Mouse (Mus musculus): ENCODE results near the gene Adcyap1.

The Adcyap1 gene

DNA sequence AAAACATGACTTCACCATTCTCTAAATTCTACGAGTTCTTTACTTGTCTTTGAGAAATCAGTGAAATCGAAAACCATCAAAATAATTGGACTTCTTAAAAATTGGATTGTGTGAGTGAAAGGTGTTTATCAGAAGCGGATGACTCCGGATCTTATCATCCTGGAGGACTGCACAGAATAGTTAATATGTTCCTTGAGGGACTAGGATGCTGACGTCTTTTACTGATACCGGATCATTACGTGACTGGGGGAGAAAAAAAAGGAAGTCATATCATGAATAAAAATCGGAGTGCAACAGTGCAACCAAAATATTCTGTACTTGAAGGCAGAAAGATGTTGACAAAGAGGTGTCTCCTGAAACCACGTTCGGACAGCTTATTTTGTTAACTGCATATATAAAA is at the start of gene Adcyap1:
Adcyap1 (plus strand) TSS at position 301 of the 400 bp plus-strand sequence.
- in situ Hi-C loops (cut with MboI; ENCODE audit: low sequenced_read_pairs): no loop called here

DNA sequence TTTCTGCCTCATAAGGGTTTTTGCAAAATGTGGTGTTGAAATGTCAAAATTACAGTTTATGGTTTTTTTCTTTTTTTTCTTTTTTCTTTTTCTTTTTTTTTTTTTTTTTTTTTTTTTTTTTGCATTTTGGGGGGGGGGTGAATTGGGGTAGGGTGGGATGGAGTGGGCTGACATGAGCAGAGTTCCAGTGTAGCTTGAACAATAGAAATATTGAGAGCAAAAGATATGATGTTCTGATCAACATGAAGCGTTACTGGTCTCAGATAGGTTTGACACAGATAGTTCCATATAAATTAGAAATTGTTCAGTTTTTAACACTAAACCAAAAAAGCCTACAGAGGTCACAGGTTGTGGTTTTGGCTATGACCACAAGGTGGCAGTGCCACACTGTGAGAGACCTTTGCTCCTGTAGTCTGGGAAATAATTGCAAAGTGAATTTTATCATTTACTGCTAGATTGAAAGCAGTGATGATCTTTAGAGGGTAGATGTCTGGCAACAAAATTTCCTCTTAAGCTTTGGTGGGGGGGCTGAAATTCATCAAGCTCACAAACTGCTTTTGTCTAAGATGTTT is 40.5 kb upstream of the Adcyap1 start:
- in situ Hi-C loops (cut with MboI; ENCODE audit: low sequenced_read_pairs): no loop called here

DNA sequence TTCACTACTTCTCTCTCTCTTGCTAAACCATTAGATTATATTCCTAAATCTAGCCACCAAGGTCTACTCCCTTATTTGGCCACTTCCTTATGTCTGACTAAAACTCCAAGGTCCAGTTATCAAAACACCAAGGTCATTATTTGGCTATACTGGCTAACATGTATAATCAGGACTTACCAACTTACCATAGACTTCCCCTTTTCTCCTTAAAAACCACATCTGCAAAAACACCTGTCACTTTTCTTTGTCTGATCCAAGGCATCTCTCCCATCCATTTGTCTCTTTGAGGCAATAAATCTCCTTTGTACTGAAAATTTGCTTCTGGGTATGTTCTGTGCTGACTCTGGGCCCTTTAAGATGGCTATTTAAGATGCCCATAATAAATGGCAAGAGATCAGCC is 29.2 kb upstream of the Adcyap1 start:
- in situ Hi-C loops (cut with MboI; ENCODE audit: low sequenced_read_pairs): no loop called here

DNA sequence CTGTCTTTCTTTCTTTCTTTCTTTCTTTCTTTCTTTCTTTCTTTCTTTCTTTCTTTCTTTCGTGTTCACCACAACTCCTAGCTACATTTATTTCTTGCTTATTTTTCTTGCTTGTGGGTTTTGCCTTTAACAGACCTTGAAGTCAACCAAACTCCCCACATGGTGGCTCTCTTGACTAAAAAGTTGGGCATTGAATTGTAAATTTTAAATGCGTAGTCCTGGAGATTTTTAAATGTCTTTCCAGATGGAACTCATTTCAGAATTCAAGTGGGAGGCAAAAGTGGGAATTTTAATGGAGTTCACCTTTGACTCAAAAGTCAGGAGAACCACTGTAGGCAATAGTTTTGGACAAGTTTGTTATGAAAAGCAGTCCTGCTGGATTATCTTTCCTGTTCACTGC is 2.0 kb upstream of the Adcyap1 start:
- in situ Hi-C loops (cut with MboI; ENCODE audit: low sequenced_read_pairs): no loop called here

DNA sequence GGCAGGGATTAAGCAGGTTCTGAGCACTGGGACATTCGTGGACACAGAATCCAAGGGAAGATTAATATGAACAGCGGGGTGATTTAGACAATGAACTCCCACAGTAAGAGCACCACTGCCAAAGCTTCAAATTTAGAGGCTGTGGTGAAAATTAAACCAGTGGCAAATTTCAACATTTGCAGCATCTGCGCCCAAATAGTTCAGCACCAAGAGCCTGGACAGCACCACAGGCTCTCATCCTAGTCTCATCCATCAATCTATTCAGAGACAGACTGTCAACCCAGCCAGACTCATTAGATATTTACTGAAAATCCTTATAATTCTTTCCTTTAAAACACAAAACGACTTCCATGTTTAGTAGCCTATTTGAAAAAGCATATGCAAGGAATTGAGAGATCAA is 604 bp upstream of the Adcyap1 start:
- in situ Hi-C loops (cut with MboI; ENCODE audit: low sequenced_read_pairs): no loop called here

DNA sequence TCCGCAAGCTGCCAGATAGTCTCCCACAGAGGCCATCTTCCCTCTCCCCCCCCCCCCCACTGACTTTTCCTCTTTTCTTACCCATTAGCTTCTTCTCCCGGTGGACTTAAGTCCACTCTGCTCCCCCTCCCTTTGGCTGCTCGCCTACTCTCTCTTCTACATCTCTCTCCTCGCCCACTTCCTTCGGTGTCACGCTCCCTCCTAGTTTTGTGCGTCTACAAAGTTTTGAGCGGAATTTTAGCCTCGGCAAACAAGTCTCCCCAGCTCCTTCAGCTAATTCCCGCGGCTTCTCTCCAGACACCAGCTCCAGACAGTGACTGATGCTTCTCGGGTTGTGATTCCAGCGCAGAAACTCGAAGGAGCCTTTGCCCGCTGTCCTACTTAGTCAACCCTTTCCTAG is 401 bp downstream of the Adcyap1 start:
- in situ Hi-C loops (cut with MboI; ENCODE audit: low sequenced_read_pairs): no loop called here

DNA sequence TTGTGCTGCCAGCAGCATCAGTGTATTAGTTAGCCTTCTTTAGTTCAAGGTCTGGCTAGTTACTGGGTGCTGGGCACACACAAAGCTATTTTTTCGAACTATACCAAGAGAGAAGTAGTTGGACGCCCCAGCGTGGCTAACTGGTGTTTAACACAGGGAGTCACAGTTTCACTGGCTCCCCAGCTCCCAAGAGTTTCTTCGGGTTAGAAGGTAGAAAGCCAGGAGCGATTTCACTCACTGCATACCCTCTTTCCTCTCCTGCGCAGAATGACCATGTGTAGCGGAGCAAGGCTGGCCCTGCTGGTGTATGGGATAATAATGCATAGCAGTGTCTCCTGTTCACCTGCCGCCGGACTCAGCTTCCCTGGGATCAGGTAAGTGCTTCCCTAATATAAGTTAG is 930 bp downstream of the Adcyap1 start:
- in situ Hi-C loops (cut with MboI; ENCODE audit: low sequenced_read_pairs): no loop called here

DNA sequence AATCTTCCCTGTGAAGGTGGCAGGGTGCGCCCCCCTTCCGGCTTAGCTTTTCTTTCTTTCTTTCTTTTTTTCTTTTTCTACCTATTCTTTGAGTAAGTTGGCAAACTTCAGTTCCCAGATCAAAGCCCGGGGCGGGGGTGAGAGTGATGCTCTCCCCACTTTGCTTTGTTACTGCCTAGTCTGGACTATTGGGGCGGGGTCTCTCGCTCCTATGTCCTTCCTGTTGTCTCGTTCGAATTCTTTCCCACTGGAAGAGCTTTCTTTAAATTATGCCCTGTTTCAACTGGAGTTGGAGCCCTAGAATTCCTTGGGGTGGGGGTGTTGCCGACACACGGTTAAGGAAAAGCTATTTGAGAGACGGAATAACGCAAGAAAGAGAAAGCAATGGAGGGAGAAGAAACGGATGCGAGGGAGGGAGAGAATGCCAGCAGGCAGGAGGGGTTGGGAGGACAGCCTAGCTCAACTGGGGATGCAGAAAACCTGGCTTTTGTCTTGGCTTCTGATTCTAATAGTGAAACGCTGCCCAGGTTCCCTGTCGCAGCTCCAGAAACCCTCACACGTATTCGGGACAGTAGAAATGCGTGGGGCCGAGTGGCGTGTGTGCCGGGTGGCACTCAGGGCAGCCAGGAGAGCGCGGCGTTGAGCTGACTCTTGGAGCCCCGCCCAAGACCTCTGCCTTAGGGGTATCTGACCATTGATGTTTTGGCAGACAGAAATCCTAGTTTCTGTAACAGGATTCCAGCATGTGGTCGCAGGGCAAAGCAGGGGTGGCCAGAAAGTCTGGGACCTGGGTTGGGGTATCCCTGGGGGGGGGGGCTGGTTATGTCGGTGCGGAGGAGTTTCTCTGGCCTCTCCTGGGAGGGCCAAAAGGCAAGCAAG is 1.8 kb downstream of the Adcyap1 start:
- in situ Hi-C loops (cut with MboI; ENCODE audit: low sequenced_read_pairs): no loop called here

DNA sequence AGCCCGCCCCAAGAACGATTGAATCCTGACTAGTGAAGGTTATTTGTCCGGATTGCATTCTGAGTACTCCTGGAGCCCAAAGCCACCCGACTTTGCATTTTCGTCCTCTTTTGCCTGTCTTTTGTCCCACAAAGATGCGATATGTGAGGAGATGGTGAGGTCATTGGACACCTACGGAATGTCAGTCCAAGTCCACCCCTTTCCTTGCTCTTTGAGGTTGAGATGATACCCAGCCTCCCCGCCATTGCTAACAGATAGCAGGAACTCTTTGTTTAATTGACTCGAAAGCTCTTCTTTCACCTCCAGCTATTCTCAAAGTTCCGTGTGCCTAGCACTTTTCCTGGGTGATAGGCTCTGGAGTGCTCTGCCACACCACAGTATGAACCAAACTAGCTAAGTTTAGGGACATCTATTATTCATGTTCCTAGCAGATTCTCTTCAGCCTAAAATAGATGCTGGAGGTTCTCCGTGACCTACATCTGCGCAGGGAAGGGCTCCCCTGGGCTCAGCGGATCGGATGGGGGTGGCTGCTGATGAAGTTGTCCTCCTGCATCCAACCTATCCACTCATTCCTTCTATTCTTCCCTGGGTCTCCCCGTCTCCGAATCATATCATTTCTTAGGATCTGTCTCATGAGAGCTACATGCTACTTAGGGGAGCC is 2.6 kb downstream of the Adcyap1 start:
- in situ Hi-C loops (cut with MboI; ENCODE audit: low sequenced_read_pairs): no loop called here

DNA sequence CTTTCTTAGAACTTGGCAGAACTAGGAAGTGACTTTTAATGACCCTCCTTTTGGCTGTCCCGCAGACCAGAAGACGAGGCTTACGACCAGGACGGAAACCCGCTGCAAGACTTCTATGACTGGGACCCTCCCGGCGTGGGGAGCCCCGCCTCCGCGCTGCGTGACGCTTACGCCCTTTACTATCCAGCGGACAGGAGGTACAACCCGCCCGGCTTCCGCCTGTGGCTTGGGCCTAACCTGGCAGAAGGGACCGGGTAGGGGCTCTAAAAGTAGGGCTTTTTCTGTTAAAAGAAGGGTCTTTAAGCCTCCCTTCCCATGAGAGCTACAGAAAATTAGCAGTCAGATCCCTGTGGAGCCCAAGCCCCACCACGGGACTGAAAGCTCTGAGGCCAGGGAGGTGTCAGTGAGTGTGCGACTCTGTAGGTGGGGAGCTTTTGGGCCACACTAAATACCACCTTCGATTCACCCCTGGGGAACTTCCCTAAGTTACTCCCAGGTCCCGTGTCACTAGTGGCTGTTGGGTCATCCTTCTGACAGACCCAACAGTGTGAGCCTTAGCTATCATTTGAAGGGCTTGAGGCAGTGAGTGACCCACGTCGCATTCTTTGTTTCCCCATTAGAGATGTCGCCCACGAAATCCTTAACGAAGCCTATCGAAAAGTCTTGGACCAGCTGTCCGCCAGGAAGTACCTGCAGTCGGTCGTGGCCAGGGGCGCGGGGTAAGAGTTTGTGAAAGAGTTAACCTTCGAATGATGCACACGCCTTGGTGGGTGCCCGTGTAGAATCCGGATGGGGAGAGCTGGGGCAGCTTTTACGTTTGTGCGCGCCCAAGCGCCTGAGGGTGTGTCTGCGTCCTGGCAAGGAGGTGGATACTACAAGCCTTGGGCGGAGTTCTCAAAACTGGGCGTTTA is 3.6 kb downstream of the Adcyap1 start:
- in situ Hi-C loops (cut with MboI; ENCODE audit: low sequenced_read_pairs): no loop called here

DNA sequence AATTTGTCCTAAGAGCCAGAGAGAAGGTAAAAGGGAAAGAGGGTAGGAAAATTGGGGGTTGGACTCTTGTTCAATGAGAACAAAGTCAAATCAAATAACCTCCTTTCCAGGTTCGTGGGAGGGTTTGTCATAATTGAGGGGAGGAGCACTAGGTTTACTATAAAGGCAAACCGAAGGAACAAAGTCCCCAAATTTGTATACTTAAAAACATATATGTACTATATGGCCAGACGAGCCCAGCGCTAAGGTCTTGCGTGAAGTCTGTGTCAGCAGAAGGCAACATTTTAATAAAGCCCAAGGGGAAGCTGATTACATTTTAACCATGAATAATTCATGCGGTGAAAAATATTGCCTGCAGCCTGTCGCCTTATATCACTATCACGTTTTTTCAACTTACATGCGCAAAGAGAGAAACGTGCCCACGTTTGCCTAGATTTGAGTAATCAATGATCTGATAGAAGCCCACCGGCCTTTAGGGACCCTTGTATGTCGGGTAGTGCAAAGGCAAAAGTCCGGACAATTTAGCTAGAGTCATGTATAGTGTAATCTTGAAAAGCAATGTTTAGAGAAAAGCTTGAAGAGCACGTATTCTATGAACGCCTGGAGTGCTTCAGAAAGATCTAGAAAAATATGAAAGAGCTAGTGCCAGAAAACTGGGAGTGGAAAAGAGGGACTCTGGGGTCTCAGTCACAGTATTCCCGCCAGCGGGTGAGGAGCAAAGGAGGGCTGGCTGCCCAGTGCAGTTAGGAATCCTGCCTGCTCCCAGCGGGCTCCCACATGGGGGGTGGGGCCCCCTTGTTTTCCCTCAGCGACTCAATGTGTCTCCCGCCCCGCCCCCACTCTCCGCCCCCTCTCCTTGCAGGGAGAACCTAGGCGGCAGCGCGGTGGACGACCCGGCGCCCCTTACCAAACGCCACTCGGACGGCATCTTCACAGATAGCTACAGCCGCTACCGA is 4.5 kb downstream of the Adcyap1 start:
- in situ Hi-C loops (cut with MboI; ENCODE audit: low sequenced_read_pairs): no loop called here

DNA sequence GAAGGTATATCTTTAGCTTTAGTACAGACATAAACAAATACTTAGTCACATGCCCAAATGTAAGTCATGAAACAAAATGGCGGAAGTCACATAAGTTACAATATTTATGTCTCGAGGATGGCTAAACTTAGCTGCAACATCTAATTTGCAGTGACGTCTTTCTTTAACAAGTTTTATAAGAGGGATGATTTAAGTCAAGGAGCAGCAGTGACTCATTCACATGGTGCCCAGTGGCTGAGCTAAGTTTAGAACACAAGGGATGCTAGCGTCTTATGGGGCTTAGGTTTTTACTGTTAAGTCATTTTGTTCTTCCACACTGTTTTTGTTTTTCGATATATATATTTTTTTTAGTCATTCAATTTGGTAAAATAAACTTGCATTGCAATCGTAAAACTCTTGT is 19.0 kb downstream of the Adcyap1 start:
- in situ Hi-C loops (cut with MboI; ENCODE audit: low sequenced_read_pairs): no loop called here

DNA sequence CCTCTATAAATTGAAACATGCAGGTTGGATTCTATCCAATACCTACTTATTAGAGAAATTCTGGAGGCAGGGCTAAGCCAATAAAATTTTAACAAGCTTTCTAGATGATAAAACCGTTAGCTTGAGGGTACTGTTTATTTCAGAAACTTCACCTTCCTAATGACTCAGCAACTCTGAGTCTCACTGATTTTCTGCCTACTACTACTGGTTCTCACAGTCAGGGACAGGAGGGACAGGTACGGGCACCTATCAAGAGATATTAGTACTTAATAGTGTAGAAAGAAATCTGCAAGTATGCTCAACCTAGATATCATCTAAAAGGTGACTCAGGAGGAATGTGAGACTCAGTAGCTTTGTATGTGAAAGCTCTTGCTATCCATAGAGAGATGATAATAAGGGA is 19.8 kb downstream of the Adcyap1 start:
- in situ Hi-C loops (cut with MboI; ENCODE audit: low sequenced_read_pairs): no loop called here

DNA sequence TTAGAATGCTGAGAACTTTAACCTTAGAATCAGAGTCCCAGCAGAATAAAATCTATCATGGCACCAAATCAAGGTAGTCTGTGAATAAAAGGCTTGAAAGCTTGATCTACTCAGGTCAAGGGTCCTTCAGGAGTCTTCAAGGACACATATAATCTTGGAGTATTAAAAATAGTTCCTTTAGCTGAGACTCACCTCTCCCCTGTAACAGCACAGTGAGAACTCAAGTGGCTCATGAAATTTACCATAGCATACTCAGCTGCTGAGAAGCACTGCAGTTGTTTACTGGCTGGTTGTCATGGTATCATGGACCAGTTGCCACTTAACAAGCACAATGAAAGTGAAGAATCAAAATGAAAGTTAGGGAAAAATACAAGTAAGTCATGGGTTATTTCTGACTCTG is 38.5 kb downstream of the Adcyap1 start:
- in situ Hi-C loops (cut with MboI; ENCODE audit: low sequenced_read_pairs): no loop called here

Data from CH12F3 (cell line).